Mouse (Mus musculus) heart, adult 8-10 months (tissue): ENCODE data around the gene Ppp1r15b. TPM values are rescaled to one million over a fixed set of nuclear protein-coding genes. Genes with fewer than 3 reads are reported as not detected.

Experiments used
- DNase-seq: peaks from one replicate; pipeline ENCODE4 v3.0.0; 2022; ENCODE audit warnings: low spot score
- total RNA-seq, 4 experiments: library from RNA; stranded (reverse); gene quantifications; 2 replicates each; pipeline ENCODE4 v1.2.4; 2022

Gene Ppp1r15b
- total RNA-seq, 4 experiments from 2014 or later, result 20.8 to 24.3 (median 21.7) TPM

DNA sequence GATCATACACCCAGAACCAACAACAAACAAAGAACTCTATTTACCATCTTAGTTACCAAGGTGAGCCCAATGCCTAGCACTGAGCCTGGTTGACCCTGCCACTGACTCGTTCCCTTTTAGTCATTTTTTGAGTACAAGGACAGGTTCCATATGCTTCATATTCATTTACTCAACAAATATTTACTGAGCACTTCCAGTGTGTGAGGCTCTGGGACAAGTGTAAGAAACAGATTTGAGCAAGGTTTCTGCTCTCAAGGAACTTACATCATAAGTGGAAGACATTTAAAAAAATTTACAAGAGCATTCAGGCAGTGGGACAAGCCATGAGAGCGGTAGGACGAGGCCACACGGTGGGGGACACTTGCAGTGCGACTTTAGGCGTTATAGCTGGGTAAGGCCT is 24.3 kb downstream of the Ppp1r15b start:
- no peak for DNase-seq

DNA sequence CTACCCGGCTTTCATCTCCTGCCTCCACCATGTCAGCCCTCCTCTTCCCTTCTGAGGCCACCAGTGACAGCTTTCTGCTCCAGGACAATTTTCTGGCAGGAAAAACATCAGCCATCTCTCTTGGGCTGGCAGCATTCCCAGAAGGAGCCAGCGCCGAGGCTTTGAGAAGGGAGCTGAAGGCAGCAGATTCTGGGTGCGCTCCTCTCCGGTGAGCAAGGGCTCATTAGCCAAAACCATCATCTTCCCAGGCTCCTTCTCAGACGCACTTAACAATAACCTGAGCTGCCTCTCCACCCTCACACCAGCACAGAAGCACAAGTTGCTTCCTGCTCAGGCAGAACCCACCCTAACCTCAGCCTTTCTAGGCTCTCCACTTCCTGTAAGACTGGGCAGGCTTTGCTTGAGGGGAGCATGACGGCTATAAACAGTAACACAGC is 28.2 kb downstream of the Ppp1r15b start:
- DNase-seq, result no peak

DNA sequence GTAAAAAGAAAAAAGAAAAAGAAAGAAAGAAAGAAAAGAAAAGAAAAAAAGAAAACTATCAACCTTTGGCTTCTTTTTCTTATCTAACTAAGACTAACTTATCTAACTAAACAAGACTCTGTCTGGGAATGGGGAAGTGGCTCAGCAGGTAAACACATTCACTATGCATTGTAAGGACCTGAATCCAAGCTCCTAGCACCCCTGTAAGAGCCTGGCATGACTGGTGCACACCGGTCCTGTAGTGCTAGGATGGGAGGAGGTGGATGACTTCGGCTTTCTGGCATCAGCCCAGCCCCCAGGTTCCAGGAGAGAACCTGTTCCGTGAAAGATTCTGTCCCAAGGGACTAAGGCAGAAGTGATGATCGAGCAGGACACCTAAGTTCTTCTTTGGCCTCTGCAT is 30.6 kb downstream of the Ppp1r15b start:
- no peak for DNase-seq

DNA sequence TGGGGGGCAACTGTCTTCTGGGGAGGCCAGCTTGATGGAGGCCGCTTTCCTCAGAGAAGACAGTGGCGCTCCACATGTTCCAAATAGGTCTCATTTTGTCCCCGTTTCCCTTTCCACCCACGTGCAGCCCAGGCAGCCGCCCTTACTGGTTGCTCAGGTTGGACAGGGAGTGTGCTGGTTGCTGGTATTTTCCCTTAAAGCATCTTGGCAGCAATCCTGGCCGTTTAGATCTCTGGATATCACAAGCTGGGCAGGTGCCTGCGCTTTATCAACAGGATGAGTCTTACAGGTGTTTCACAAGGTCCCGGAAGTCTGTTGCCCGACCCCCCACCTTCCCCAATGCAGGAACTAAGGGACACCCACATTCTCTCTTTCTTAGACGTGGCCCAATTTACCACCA is 31.1 kb downstream of the Ppp1r15b start:
- no peak for DNase-seq

DNA sequence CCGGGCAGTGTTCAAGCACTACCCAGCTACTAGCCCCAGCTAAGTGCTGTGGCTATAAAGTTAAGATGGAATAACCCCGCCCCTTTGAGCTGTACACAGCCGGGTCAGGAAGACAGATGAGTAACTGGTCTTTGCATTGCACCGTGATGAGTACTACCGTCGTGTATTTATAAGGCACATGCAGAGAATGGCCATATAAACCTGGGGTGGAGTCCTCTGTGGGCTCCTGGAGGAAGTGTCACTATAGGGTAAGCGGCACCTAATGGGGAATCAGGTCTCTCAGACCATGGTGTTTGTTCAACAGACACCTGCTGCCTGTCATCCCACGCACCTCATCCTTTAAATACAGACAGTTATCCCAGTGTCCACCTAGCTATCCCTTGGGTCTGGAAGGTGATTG is 32.0 kb downstream of the Ppp1r15b start:
- no peak for DNase-seq

DNA sequence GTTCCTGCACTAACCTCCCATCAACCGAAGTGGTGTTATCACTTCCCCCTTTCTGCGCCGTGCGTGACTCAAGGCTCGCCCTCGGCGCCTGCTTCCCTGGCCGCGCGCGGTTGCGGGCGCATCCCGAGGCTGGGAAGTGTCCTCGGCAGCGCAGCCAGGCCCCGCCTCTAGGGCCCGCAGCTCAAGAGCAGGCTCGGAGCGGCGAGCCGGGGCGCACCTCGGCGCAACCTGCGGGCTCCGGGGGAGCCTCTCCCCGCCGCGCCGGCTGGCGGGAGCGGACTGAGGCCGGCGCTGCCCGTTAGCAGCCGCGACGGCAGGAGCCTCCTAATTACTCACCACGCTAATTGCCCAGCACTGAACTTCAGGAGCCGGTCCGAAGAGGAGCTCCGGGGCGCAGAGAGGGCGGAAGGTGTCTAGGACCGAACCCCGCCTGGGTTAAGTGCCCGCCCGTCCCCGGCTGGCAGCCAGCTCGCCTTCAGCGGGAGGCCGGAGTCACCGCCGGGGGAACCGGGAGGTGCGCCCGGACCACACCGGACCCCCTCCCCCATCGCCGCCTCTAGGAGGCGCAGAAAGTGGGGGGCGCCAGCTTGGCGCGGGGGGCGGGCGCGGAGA is 33.0 kb downstream of the Ppp1r15b start, which contains the start of gene Plekha6:
Gene Plekha6 (plus strand): TSS at position 391 of the 612 bp plus-strand sequence.
- DNase-seq, result no peak

DNA sequence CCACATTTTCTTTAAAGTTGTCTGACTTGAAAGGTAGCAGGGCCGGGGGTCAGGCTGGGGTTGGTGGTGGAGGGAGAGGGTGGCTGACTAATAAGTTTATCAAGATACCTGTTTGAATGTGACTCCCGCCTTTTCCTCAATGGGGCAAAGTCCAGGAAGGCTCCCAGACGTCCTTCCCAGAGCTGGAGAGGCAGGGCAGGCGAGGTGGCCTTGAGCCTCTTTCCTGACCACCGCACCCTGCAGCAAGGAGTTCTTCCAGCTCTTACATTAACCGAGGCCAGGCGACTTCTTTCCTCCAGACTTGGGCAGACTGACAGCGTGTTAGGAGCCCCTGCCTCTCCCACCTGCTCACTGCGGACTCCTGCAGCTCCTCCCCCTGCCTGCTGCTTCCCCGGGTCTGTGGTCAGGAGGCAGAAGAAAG is 33.7 kb downstream of the Ppp1r15b start:
- no peak for DNase-seq

DNA sequence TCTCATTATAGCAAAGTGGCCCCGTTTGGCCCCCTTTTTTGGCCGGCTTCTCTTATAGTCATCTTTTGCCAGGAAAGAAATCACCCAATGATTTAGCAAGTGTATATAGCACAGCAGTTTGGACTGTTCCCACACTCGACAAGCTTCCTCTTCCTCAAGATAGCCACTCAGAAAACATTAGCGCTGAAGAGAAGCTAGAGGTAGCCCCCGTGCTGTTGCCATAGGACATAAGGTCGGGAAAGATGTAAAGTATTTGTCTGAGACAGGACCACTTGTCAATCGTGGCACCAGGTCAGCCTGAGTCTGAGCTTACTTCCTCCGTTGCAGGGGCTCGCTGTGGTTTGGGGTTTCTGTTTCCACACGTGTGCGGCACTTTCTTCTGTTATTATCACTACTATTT is 34.2 kb downstream of the Ppp1r15b start:
- DNase-seq, result no peak

DNA sequence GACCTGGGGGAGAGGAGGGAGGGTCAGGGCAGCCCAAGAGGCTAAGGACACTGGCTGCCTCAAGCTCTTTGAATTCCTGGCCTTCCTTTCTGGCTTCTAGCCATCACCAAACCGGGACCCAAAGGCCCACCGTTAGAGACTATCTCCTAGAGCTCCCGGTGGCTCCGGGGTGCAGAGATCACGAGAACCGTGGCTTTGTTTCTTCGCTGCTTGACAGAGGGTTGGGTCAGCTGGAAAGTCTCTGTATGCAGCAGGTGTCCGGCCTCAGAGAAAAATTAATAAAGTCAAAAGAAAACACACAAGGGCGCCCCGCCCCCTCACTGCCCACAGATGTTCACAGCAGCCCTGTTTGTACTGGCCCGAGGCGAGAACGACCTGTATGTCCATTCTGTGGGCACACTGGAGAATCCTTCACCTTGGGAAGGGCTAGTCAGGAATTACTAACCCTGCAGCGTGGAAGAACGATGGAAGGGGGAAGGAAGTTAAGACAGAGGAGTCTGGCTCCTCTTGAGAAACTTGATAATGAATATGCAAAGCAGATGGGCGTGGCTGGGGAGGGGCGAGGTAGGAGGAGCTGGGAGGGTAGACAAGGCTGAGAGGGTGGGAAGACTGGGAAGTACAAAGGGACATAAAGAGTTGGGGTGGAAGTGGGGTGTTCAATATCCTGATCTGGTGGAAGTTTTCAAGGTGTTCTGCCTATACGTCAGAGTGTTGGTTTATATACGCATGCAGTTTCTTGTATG is 37.5 kb downstream of the Ppp1r15b start:
- DNase-seq, result no peak

DNA sequence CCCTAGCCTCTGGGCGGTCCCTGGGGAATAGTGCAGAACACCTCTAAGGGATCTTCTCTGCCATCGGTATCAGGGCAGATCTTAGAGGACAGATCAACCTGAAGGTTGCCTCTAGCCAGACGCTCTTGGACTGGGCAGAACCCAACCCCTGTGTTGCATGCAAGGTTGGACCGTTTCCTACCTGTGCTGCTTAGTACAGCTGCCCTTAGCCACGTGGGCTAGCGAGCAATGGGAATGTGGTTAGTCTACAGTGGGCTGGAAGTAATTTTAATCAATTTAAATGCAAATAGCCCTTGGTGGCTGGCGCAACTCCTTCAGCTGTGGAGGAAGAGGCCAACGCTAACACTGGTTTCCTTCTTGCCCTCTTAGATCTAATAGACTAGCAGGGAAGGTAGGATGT is 39.3 kb downstream of the Ppp1r15b start:
- DNase-seq, result no peak

DNA sequence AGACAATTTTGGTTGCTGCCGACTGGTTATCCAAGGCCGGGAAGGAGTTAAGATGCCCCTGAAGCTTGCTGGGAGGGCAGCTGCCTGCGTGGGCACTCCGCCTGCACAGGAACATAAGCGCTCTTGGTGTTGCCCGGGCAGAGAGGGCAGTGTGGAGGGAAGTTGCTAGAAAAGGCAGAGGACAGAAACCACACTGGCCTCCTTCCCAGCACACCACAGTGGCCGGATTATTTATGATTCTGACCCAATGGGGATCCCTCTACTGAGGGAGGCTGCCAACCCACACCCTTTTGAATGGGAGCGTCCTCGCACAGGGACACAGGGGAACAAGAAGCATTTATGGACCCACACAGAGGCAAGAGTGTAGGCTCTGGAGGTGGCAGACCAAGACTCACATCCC is 40.4 kb downstream of the Ppp1r15b start:
- DNase-seq, result no peak

DNA sequence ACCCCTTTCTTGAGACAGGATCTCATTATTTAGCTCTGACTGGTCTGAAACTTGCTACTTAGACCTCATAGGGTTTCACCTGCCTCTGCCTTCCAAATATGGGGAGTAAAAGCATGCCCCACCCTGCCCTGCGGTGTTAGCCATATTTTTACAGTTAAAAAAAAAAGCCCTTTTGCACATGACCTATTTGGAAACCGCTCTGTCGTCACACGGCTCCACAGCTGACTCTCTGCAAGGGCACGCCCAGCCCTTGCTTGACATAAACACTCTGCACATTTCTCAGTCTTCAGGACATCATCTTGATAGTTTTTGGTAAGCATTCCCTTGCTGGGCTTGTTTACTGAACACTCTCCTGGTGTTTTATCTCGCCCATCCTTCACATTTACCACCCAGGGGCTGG is 44.2 kb downstream of the Ppp1r15b start:
- no peak for DNase-seq

DNA sequence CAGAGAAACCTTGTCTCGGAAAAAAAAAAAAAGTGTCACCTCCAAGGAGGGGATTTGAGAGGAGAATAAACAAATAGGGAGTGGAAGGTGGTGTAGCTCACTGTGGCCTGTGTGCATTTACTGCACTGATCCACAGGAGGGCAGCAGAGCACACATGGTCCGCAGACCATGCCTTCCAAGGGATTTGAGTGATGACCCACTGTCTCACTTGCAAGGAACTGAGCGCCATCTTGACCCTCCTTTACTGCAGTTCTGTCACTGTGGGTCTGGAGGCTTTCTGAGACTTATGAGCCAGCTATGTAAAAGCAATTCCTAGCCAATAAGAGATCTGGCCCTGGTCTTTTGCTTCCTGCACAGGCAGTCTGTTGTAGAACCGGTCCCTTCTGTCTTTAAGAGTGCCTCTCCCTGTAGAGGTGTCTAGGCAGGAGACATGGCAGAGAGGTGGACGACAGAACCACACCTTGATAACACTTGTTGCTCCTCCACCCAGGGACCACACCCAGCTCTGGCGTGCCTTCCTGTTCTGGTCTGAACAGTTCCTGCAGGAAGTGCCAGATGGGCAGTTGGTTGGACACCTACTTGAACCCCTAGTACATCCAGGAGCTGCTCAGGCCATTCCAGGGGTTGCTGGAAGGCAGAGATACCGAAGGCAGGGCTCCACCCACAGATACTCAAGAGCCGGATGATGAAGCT is 46.7 kb downstream of the Ppp1r15b start:
- DNase-seq, result peak; percentile 55

DNA sequence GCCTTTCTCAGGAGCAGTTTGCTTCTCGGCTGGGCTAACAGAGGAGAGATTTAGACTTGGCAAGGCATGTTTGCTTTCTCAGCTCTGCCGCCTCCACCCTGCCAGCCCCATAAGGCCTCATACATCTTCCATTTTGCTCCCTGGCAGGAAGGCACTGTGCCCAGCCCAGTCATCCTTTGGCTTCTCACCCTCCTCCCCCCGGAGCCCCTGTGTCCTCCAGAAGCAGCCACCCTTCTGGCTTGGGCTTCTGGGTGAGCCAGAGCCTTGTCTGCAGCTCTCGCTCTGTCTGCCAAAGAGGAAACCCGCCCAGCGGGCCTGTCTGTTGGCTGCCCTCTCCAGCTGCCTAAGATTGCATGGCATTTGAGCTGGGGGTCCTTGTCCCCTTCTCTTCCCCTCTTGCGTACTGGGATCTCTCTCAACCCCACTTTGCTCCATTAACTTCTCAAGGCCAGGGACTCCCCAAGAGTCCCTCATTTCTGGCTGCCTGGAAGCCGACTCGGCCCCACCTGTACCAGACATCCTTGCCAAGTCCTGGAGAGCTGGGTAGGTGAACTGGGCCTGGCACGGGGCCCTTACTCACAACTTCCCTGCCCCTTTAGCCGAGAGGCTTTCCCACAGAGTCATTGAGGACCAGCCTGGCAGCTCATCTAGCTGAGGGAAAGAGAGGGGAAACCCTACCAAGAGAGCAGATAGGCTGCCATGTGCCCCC is 47.9 kb downstream of the Ppp1r15b start:
- DNase-seq, result no peak

DNA sequence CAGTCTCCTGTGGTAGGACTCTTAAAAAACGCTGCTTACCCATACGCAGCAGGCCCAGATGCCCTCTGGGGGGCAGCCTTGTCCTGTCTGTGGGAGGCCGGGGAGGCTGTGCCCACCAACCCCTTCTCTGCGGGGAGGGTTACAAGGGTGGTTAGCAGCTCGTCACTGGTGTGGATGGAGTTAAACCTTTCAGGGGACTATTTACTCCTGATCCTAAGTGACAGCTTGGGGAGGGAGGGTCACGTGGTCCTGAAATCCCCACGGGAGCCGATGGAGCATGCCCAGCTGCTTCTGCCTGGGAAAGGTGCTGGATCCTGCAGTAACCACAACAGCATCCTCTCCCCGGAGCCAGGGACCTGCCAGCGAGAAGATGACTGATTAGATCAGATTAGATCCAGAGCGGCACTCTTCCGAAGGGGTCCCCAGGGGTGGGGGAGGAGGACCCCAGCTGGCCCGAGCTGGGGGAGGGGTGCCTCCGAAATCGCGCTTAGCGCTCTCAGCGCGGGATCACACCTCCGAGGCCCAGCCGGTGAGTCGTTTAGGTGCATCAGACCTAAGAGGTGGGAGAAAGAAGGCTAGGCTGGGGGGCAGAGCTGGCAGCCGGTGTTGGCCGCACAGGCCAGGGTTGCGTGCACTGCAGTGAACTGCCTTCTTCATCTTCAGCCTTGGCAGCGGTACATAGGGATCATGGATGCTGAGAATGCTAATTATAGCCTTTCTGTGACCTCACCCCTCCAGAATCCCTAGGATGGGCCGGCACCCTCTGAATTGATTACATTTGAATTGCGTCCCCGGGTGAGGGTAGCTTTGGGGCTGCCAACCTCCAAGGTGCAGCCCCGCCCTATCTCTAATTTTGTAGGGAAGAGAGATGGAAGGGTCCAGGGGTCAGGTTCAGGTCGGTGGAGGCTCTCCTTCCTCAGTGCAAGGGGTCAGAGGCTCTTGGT is 50.4 kb downstream of the Ppp1r15b start:
- DNase-seq, result peak; percentile 66

DNA sequence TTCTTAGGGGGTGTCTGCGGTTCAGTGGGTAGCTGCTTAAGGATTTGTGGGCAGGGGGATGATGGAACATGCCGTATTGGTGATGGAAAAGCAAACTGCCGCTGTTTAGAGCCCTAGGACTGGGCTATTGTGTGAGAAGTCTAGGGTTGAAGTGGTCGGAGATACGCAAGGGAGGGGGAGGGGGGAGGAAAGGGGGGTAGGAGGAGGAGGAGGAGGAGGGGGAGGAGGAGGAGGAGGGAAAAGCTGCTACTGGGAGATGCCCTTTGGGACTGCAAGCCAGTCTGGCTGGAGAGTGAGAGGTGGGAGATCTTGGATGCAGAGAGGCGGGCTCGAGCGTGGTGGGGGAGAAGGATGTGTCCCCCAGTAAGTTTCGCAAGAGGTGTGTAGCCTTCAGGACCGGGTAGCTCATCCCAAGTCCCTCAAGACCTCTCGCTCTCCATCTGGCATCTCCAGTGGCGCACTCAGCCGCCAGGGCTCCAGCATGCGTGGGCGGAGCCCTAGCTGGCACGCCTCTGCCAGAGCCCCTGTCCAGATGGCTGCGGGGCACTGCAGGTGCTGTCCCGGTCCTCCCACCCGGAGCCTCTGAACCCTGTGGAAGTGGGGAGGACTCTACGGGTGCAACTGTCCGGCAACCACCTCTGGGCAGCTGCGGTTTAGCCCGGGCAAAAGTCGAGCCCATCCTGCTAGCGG is 51.2 kb downstream of the Ppp1r15b start:
- no peak for DNase-seq

DNA sequence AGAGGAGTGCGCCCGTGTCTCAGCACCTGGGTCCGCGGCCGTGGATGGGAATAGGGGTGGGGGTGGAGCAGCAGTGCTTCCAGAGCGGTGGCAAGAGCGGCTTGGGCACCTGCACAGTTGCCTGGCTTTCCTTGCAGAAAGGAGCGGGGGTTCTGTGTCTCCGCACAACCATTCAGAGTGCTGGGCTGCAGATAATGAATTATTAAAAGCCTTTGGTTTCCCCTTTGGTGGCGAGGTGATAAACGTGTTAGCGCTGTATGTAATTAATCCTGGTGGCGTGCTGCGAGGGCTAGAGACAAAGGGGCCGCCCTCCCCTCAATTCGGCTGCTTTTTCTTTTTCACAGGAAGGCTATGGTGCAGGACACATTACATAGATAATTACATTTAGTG is 51.8 kb downstream of the Ppp1r15b start:
- no peak for DNase-seq

DNA sequence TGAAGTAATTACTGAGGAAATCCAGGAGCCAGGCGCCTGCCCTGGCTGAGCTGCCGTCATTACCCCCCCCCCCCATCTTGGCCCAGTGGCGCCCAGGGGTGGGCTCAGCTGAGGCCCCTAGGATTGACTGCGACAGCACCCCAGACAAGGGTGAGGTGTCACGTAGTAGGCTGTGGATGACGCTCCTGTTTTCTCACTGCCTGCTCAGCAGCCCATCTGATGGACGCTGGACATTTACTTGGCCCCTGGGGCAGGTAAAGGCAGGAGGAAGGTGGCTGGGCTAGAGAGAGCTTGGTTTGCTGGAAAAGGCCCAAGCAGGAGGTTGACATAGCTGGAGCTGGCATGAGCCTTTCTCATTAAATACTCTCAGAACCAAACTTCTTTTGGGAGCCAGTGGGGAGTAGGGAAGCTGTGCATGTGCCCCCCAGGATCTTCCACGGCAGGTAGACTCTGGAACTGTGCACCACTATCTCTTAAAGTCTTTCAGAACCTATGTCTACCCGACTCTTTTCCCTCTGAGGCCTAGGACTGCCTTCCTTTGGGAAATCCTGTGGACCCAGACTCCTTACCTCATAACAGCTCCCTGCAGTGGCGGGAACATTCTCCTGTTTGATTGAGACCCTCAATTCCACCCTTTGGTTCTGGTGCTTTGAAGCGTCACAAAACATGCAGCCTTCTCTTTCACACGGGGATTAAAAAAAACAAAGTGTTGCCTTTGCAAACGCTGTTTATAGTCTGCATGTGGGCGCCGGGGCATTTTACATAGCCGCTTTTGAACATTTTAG is 52.4 kb downstream of the Ppp1r15b start:
- DNase-seq, result no peak

DNA sequence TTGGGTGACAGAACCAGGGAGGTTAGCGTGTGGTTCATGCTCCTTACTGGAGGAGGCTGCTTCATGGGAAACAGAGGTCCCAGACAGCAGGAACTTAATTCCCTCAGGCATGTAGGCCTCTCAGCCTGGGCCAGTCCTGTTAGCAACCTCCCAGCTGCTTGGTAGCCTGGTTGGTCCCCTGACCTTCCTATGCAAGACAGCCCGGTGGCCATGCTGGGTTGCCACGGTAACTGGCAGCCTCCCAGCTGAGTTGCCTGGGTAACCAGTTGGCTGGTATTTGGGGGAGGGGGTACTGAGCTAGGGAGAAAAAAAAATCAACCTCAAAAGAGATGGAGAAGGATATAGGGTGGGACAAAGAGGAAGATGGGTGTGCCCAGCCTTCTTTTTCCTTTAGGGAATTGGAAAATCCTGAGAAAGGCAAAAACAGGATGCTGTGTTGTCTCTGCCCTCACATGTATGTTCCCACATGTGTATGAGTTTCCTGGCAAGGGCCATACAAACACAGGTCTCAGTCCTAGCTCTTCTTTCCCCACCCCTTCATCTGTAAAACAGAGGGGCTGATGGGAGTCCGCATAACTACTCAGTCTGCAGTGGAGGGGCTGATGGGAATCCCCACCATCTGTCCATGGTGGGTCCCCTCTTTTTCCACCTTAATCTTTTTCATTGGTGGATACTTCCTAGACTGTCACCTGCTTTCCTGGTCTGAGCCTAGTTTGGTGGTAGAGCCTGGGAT is 57.2 kb downstream of the Ppp1r15b start:
- no peak for DNase-seq
